Mouse (Mus musculus) forebrain, postnatal 0 days (tissue): ENCODE measurements around the gene Mogat1. TPM values are rescaled to one million over a fixed set of nuclear protein-coding genes. Genes with fewer than 3 reads are reported as not detected.

ENCODE experiments used
- ATAC-seq: fragments of 200-750 bp; cut with Nextera tagmentation; 2 replicates; pipeline ENCODE4 v1.8.0; 2017; ENCODE audit warnings: mild to moderate bottlenecking, moderate library complexity
- DNase-seq: peaks from one replicate; pipeline ENCODE4 v3.0.0-alpha.2; 2015
- H3K27ac ChIP-seq: fragments of 300-500 bp; sonication (generic); 2 replicates; pipeline ENCODE4 v1.5.1; 2014; ENCODE audit warnings: low read depth, mild to moderate bottlenecking, antibody characterized with exemption, low read length, moderate library complexity, mixed read lengths
- H3K27me3 ChIP-seq: fragments of 300-500 bp; sonication (generic); 2 replicates; pipeline ENCODE4 v1.6.1; 2014; ENCODE audit warnings: mild to moderate bottlenecking, low read length, mixed read lengths; ENCODE audit not compliant: insufficient read depth
- H3K36me3 ChIP-seq: fragments of 300-500 bp; sonication (generic); 2 replicates; pipeline ENCODE4 v1.6.1; 2014; ENCODE audit warnings: mild to moderate bottlenecking, moderate library complexity; ENCODE audit not compliant: insufficient read depth
- H3K4me1 ChIP-seq: fragments of 300-500 bp; sonication (generic); 2 replicates; pipeline ENCODE4 v1.6.1; 2014; ENCODE audit warnings: antibody characterized with exemption; ENCODE audit not compliant: insufficient read depth
- H3K4me2 ChIP-seq: fragments of 300-500 bp; sonication (generic); 2 replicates; pipeline ENCODE4 v1.6.1; 2014; ENCODE audit warnings: low read depth, mild to moderate bottlenecking, moderate library complexity
- H3K4me3 ChIP-seq: fragments of 300-500 bp; sonication (generic); 2 replicates; pipeline ENCODE4 v1.5.1; 2014; ENCODE audit warnings: low read depth, low read length, mixed read lengths
- H3K9ac ChIP-seq: fragments of 300-500 bp; sonication (generic); 2 replicates; pipeline ENCODE4 v1.6.1; 2014; ENCODE audit warnings: mild to moderate bottlenecking
- H3K9me3 ChIP-seq: fragments of 300-500 bp; sonication (generic); 2 replicates; pipeline ENCODE4 v1.6.1; 2016; ENCODE audit warnings: low read length
- CTCF ChIP-seq: sonication (generic); IDR thresholded peaks from 2 replicates; pipeline ENCODE4 v1.5.1; 2016; ENCODE audit warnings: antibody characterized with exemption, control low read depth, low read depth
- WGBS: fragments of 180-500 bp; shearing (Covaris S2); extraction: QIAGEN DNeasy Blood & Tissue Kit; methylation state at CpG from one replicate; pipeline ENCODE4 v1.1.7; 2014; 5-methylcytosine and 5-hydroxymethylcytosine counted together
- polyA plus RNA-seq: library from polyadenylated mRNA; unstranded; fragments of >200 nt; fragmentation: Nextera tagmentation; extraction: Ambion mirVana; gene quantifications from 2 replicates; pipeline ENCODE4 v1.2.1, GENCODE M21; 2015
- total RNA-seq: library from RNA; depleted of rRNA; stranded (reverse); fragments of >200 nt; gene quantifications from 2 replicates; pipeline ENCODE4 v1.2.3, GENCODE M21; 2014

Gene Mogat1
- total and polyA plus RNA-seq, 2 experiments from 2014 or later = 0.34 to 1.1 TPM

GRCm38 (mm10) chr1:78525189-78525886 is 14.5 kb downstream of the Mogat1 start:
- Histone ChIP-seq H3K4me2 (no peak overlapping the region), H3K9ac (no peak overlapping the region), H3K27me3 (no peaks in the 10 kb centered on the region), H3K9me3 (no peaks in the 10 kb centered on the region), H3K4me3 (no peak overlapping the region), H3K36me3 (no peaks in the 10 kb centered on the region), H3K27ac (no peak overlapping the region), H3K4me1 (no peaks in the 10 kb centered on the region)
- peak; percentile 88 for TF ChIP-seq CTCF
- WGBS = 54% methylated on average over 23 of the region's 23 CpGs
- DNase-seq (peak; percentile 71), ATAC-seq (no peak)

- H3K4me2 ChIP-seq = no peak overlapping the region
- H3K9me3 ChIP-seq = no peaks in the 10 kb centered on the region
- H3K9ac ChIP-seq = no peak overlapping the region
- no peaks in the 10 kb centered on the region for H3K4me1 ChIP-seq
- ATAC-seq (no peak), DNase-seq (no peak)
- no peaks in the 10 kb centered on the region for H3K36me3 ChIP-seq
- TF ChIP-seq CTCF = no peak
- H3K27me3 ChIP-seq = no peaks in the 10 kb centered on the region
- 97% methylated on average over 3 of the region's 3 CpGs for WGBS
- H3K4me3 ChIP-seq = no peak overlapping the region
- no peak overlapping the region for H3K27ac ChIP-seq
Observed at GRCm38 (mm10) chr1:78528356-78528755, 17.6 kb downstream of the Mogat1 start.

GRCm38 (mm10) chr1:78529011-78529410 is 18.2 kb downstream of the Mogat1 start:
- ATAC-seq (no peak), DNase-seq (no peak)
- no peak overlapping the region for H3K27ac ChIP-seq
- H3K36me3 ChIP-seq = no peaks in the 10 kb centered on the region
- H3K27me3 ChIP-seq = no peaks in the 10 kb centered on the region
- no peak overlapping the region for H3K4me2 ChIP-seq
- no peaks in the 10 kb centered on the region for H3K4me1 ChIP-seq
- 86% methylated on average over 8 of the region's 8 CpGs for WGBS
- H3K4me3 ChIP-seq = no peak overlapping the region
- no peak for TF ChIP-seq CTCF
- H3K9me3 ChIP-seq = no peaks in the 10 kb centered on the region
- H3K9ac ChIP-seq = no peak overlapping the region

- Histone ChIP-seq H3K9ac (no peak overlapping the region), H3K27me3 (no peaks in the 10 kb centered on the region), H3K36me3 (no peaks in the 10 kb centered on the region), H3K4me3 (no peak overlapping the region), H3K4me2 (no peak overlapping the region), H3K27ac (no peak overlapping the region), H3K9me3 (no peaks in the 10 kb centered on the region), H3K4me1 (no peaks in the 10 kb centered on the region)
- no peak for TF ChIP-seq CTCF
- ATAC-seq (peak; percentile 43; the same call in 1 of the 2 replicates), DNase-seq (peak; percentile 21)
- WGBS = 65% methylated on average over 7 of the region's 7 CpGs
Observed at GRCm38 (mm10) chr1:78530500-78531215, 19.9 kb downstream of the Mogat1 start.

GRCm38 (mm10) chr1:78532184-78532800 is 21.5 kb downstream of the Mogat1 start:
- no peaks in the 10 kb centered on the region for H3K27me3 ChIP-seq
- H3K9ac ChIP-seq = no peak overlapping the region
- DNase-seq (no peak), ATAC-seq (no peak)
- H3K4me1 ChIP-seq = no peaks in the 10 kb centered on the region
- H3K27ac ChIP-seq = no peak overlapping the region
- TF ChIP-seq CTCF = no peak
- WGBS = 88% methylated on average over 15 of the region's 15 CpGs
- H3K36me3 ChIP-seq = no peaks in the 10 kb centered on the region
- H3K4me2 ChIP-seq = no peak overlapping the region
- H3K4me3 ChIP-seq = no peak overlapping the region
- no peaks in the 10 kb centered on the region for H3K9me3 ChIP-seq

- no peak overlapping the region for H3K9ac ChIP-seq
- H3K27ac ChIP-seq = no peak overlapping the region
- WGBS = 96% methylated on average over 9 of the region's 9 CpGs
- H3K4me3 ChIP-seq = no peak overlapping the region
- ATAC-seq = no peak
- no peaks in the 10 kb centered on the region for H3K27me3 ChIP-seq
- H3K4me2 ChIP-seq = no peak overlapping the region
- DNase-seq = no peak
- no peaks in the 10 kb centered on the region for H3K36me3 ChIP-seq
- no peaks in the 10 kb centered on the region for H3K9me3 ChIP-seq
- no peaks in the 10 kb centered on the region for H3K4me1 ChIP-seq
- TF ChIP-seq CTCF = no peak
Observed at GRCm38 (mm10) chr1:78534428-78535150, 23.8 kb downstream of the Mogat1 start.
